Mouse (Mus musculus) mature B cell (primary cell): ENCODE measurements around the gene Mrpl42.

Experiments used
- in situ Hi-C: fragments of 300-500 bp; cut with MboI; formaldehyde crosslinking; loops from 2 replicates; pipeline ENCODE4 v1.14.3; 2019

Gene Mrpl42

DNA sequence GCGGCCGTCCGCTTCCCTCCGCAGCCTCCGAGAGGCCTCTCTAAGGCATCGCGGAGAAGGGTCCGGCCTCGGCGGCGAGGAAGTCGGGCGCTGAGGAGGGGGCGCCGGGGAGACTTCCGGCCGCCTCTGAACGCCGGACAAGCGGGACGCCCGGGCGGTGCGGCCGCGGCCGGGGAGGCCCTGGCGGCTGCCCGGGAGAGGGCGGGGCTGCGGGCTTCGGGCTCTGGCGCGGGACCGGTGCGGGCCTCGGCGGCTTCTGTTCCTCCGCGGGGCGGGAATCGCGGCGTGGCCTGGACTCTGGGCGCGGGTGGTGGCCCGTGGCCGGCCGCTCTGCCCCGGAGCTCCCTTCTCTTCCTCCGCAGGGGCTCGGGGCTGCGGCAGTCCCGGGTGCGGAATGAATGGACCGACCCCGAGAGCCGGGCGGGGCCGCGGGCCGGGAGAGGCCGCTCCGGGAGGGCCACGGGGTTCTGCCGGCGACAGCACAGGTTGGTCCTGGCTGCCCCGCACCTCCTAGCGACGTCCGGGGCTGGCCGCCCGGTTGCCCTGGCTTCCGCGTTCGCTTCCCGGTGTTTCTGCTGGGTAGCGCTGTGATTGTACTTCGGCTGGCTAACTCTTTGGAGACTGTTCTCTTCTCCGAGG is 13.7 kb upstream of the Mrpl42 start:
- in situ Hi-C loops = no loop called here

DNA sequence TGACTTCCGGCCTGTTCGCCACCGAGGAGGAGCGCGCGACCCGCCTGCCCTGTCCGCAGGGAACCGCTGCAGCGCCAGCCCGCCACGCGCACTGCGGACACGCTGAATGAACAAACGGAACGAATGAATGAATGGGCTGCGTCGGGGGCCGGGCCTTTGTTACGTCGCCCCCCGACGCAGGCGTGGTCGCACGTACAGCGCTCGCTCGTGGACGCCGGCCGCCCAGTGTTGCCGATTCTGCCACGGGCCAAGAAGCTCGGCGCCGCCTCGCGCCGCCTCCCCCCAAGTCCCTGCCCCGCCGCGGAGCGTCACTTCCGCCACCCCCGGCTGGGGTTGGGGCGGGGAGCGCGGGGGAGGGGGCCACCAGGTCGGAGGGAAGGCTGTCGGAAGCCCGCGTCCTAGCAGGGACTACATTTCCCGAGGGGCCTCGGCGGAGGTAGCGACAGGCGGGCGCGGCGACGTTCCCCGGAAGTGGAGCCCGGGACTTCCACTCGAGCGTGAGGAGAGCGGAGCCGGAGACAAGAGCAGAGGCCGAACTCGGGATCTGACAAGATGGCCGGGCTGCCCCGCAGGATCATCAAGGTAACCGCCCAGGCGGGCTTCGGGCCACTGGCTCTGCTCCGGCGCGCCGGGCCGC is 13.0 kb upstream of the Mrpl42 start, which contains the start of gene Ube2n:
TSS of gene Ube2n (plus strand) at position 490 of the 637 bp plus-strand sequence.
- in situ Hi-C loops = no loop called here

DNA sequence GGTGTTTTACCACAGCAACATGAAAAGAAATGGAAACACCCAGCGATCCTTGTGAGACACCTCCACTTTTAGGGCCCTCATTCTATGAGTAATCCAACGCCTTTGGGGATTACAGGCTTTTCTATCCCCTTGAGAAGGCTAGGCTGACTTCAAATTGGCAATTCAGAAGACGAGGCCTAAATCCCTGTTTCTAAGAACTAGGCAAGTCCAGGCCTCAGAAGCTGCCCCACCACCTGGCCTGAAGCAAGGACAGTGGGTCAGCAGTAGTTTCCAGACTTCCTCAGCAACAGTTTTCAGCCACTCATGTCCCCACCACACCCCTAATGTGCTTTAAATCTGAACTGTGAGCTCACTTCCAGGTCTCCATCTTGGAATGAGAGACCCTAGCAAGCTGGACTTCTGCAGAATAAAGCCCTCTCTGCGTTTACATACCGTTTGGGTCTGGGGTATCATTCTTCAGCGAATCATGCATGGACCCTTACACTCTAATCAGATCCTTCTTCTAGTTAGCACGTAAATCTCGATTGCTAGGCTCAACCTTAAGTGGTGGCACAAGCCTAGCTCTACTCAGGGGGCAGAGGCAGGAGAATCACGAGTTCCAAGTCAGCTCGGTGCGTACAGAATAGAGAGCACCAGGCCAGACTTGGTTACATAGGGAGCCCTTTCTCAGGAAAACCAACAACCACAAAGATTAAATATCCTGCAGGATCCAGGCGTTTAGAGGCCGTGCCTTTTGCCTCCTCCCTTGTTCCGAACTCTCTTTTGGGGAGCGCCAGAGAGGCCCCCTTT is 12.2 kb upstream of the Mrpl42 start:
- in situ Hi-C loops = no loop called here

DNA sequence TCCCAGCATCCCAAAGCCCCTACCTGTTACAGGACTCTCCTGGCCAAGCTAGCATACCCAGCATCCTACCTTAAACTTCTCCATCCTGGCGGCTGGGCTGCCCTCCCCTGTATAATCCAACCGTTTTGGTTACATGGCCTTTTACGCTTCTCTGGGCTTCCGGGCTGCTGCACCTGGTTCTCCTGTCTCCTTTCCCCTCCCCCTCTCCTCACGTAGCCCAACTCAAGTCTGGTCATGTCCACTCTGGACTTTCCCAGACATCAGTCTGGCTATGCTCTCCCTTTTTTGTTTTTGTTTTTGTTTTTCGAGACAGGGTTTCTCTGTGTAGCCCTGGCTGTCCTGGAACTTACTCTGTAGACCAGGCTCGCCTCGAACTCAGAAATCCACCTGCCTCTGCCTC is 10.9 kb upstream of the Mrpl42 start:
- in situ Hi-C loops = no loop called here

DNA sequence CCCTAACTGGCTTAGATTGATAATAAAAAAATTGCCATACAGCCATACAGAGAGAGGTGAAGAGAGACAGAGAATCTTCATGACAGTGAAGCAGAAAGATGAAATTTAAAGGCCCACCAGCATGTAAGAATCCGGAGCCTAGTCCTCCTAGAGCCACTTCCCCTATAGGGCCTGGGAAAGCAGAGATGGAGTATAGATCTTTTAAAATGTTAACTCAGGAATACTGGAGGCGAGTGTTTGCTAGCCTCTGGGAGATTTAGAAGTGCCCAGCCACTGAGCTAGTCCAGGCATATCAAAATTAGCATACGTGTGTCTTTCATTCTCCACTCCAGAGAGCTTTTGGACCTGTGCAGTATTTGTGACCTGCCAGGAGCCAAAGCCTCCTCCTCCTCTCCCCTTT is 7.5 kb upstream of the Mrpl42 start:
- in situ Hi-C loops = no loop called here

DNA sequence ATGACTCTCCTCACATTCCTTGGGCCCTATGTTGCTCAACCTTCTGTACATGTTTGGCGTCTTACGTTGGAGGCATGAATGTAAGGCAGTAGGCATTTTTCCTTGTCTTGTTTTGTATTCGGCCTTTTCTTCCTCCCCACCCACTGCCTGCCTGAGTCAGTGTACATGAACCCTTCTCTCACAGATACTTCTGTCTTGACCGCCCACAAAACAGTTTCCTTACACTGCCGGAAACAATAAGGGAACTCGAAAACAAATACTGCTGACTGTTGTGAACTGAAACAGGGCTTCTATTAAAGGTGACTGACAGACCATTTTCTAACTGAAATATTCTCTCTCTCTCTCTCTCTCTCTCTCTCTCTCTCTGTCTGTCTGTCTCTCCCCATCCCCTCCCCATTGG is 7.1 kb upstream of the Mrpl42 start:
- in situ Hi-C loops = no loop called here

DNA sequence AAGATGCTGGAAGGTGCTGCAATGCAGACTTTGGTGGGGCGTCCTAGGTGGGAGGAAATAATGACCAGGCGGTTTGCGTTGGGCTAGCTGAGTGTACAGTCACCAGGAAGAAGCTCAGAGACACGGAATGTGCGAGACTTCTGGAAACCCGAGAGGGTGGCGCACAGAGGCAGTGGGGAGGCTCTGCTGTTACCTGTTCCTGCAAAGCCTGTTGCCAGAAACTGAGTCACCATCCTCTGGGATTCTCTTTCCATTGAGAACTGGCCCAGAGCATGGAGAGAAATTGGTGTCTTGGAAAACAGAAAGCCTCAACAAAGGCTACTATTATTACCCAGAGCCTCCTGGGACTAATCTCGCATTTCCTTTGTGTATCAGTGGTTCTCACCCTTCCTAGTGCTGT is 6.4 kb upstream of the Mrpl42 start:
- in situ Hi-C loops = no loop called here

DNA sequence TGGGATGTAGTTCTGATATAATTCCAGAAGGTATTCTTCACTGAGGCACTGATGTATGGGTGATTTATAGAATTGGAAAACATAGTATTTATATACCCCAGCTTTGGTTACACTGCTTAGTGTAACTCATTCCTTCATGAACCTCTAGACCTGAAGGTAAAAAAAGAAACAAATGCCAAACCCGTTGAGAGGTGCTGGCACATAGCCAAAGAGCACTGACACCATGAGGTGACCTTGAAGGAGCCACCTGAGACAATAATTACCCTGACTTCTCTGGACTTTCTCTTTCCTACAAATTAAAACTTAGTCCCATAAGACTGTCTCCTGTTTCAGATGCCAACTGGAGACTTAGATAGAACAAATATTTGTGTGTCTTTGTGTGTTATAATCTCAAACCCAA is 2.6 kb upstream of the Mrpl42 start:
- in situ Hi-C loops = no loop called here

DNA sequence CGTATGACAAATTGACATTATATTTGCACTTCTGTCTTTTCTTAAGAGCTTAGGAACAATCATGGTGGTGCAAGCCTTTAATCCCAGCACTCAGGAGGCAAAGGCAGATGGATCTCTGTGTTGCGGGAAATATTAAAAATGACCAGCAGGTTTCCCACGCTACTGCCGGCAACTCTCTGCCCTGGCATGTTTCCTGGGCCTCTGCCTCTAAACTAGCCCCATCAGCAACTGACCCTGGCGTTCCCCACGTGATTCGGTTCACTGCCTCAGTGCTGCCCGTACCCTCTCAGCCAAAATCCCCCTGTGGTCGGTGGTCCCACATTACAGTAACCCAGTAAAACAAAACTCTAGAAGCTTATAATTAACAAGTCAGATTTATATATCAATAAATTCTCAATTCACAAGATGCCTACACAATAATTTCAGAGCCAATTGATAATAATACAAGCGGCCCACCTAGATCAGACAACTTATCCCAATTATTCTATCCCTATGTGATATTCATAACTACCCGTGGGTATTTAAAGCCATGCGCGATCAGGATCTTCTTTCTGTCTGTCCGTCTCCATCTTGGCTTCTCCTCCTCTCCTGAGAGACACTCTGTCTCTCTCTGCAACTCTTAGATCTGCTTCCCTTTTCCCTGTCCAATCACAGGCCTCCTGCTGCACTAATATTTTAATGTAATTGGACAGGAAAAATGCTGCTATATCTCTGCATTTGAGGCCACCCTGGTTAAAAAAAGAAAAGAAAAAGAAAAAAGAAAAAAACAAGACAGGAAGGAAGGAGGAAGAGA is 1.9 kb upstream of the Mrpl42 start:
- in situ Hi-C loops = no loop called here

DNA sequence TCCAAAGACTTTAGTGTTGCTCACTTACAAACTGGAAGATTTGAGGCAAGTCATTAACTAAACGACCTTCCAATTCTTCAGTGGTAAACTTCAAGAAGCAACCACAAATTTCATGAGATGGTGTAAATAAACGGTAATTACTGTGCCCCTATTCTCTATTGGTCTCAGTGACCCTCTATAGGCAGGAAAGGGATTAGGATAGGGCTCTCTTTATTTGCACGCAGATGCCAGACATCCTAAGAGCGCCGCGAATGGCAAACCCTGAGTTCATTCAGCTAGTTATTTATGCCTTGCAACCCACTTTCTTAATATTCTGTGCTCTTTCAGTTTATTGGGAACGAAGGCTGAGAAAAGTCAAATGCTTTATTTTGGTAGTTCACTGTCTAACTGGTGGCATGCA is 707 bp downstream of the Mrpl42 start:
- in situ Hi-C loops = no loop called here

DNA sequence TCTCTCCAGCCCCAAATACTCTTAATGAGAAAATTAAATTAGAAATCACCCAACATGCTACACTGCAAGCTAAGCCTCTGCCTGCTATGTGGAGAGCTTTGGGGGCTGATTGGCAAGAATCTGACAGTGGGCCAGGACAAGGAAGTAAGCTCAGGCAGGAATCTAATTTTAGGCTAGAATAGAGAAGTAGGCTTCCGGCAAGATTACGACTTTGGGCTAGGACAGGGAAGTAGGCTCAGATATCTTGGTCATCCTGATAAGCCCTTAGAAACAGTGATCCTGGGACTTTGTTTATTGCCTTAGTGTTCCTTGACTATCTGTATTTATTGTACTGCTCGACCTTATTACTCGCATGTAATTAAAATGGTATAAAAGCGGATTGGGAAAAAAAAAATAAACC is 7.5 kb downstream of the Mrpl42 start:
- in situ Hi-C loops = no loop called here

DNA sequence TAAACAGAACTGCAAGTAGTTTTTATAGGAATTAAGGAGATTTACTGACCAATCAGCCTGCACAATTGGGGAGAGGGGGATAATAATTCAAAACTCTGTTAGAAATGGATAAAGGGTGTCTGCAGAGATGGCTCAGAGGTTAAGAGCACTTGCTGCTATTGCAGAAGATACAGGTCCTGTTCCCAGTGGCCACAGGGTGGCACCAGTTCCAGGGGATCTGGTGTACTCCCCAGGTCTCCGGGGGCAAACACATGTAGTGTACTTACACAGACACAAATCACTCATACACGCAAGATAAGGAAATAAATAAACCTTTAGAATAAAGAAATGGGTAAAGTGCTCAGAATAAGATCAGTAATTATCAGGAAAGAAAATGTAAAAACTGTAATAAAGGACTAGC is 12.1 kb downstream of the Mrpl42 start:
- in situ Hi-C loops = no loop called here

DNA sequence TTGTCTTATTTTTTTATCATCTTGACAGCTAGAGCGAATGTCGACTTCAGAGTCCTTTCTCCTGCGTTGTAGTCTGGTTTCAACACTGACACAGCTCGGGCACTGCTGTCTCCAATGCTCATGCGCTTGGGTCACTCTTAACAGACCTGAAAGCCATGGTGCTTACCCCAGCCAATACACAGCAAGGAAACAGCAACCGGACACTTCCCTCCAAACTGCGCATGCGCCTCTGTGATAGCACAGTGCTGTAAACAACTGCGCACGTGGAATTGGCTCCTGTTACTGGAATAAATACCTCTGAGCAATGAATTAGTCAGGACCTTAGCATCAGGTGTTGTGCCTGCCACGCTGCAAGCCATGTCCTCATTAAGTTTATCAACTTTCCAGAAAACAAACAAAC is 24.2 kb downstream of the Mrpl42 start:
- in situ Hi-C loops = loop anchor here (5.0 kb wide), 1 partner anchor 485 kb away; no protein-coding TSS in a partner anchor

DNA sequence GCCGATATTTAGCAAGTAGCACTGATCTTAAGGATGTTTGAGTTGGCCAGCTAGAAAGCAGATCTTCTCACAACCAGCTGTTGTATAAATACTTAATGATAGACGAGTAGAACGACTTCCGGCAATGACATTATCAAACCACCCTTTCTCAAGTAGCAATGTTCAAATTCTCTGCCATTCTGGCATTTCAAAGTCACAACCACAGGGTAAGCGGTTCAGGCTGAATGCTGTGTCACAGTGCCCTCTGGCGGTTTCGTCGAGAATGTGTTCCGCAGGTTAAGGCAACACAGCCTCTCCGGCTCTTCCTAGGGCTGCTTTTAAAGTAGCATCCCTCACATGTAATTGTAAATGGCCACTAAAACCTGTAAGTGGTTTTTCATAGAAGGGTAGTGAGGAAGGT is 25.8 kb downstream of the Mrpl42 start:
- in situ Hi-C loops = loop anchor here (5.0 kb wide), 1 partner anchor 484 kb away; no protein-coding TSS in a partner anchor

DNA sequence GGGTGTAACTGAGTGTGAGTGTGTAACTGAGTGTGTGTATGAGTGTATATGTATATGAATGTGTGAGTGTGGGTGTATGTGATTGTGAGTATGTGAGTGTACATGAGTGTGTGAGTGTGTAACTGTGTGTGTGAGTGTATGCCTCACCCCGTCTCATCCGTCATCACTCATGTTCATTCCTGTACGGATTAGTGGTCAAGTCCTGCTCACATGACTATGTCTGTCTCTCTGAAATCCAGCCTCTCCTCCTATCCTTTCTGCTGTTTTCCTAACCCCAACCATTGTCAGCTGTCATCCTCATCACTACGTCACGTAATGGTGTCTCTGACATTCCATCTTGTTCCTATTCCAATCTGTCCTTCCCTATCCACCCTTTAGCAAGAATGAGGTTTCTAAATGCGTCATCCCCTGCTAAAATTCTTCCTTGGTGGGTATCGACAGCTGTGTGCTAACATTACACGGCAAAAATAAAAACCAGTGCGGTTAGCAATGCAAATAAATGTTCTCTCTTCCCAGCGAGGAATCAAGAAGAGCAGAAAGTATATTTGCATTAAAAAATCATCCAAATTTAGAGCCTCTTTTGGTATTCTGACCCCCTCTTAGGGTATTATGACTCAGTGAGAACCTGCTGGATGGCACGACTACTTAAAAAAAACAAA is 29.7 kb downstream of the Mrpl42 start:
- in situ Hi-C loops = no loop called here

DNA sequence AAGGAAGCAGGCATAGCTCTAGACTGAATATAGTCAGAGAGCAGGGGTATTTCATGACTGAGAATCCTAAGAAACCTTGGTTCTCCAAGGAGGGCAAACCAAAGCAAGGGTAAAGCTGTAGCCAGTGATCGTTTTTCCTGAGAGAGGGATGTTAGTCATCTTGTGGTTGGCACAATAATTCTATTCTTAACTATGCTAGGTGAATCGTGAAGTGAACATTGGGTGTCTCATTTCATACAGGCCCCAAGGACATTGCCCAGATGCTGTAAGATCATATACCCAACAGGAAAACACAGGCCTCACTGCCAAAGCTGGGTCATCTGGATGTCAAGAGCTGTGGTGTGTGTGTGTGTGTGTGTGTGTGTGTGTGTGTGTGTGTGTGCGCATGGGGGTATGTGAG is 30.6 kb downstream of the Mrpl42 start:
- in situ Hi-C loops = no loop called here

DNA sequence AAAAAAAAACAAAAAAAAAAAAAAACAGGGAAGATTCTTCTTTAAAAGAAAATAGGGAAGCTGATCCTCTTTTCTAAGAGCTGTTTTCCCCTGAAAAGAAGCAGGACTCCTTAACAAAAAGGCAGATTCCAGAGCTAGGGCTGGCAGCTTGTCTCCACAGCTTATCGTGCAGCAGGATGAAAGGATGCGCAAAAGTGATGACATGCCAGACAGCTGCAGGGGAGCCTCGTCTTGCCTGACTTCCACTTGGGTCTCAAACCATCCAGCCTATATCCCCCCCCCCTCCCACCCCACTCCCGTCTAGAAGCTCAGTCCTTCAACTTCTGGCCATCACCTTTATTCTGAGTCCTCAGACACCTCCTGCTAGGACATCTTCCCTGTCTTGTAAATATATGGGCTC is 32.8 kb downstream of the Mrpl42 start:
- in situ Hi-C loops = no loop called here

DNA sequence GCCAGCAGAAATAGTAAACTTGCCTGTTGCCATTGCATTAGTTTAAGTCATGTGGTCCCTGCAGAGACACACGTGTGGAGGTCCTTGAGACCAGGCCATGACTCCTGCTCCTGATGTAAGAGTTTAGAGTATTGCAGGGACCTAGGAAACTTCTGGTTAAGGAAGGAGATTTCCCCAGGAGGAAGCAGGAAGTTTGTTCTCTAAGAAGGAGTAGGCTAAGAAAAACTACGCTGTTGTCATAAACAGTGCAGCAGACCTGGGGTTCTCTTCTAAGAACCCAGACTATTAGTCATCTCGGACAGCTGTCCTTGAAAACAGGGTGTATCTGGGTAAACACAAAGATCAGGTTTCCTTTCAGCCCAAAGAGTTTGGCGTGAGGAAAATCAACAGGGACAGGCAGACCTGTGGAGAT is 36.2 kb downstream of the Mrpl42 start:
- in situ Hi-C loops = no loop called here

DNA sequence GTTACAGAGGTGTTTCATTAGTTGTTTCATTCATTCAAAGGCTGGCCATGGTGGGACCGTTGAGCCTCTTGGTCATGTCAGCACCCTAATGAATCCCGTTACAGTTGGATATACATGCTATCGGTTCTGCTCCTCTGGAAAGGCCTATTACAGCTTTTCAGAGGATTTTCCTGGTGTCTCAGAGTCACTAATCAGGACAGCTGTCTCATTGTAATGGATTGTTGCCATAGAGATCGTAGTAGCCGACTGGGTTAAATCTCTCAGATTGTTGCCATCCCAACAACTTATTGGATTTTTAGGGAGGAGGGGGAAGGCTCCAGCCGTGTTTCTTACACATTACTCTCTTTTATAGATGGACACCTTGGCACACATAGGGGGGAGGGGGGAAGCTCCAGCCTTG is 37.2 kb downstream of the Mrpl42 start:
- in situ Hi-C loops = no loop called here

DNA sequence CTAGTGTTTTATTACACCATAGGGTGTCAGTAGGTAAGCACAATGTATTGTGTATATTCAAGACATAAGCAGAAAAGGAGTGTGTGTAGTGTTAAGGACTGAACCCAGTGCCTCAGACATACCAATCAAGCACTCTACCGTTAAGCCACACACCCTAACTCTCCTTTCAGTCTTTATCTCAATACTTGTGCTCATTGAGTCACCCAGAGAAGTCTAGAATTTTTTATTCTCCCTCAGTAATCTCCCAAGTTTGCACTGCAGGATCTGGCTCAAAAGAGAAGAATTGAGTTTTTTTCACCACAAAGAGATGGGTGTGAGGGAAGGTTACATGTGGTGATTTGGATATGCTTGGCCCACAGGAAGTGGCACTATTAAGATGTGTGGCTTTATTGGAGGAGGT is 39.5 kb downstream of the Mrpl42 start:
- in situ Hi-C loops = no loop called here

DNA sequence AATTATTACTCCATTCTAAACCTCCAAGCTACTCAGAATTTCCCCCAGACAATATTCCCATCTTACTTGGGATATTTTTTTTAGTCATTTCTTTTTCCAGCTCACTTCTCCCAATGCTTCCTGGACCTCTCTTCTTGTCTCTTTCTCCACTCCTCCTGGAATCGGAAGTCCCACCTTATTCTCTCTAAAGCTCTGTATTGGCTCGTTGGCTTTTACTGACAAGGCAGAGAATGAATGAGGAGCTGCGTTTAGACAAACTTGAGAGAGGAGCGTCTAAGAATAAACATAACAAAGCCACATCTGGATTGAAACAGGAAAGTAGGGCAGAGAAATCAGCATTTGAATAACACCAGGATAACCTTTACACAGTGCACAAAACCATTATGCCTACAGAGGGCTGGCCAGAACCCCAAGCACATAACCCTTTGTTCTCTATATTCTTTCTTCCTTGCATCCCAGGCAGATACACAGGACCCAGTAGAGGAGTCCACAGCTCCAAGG is 40.6 kb downstream of the Mrpl42 start:
- in situ Hi-C loops = no loop called here
